Mouse (Mus musculus): ENCODE results near the gene Ncl. TPM values are rescaled to one million over a fixed set of nuclear protein-coding genes. Genes with fewer than 3 reads are reported as not detected.

Gene Ncl
- total and polyA plus RNA-seq, 3 experiments = 246 to 1,708 (median 370) TPM

- no peaks in the 10 kb centered on the region for H3K27me3 ChIP-seq (ENCODE audit: control insufficient read depth in 1 of 2, insufficient read depth in 2 of 2, low read length in 2 of 2)
- H3K9ac ChIP-seq (ENCODE audit: control insufficient read depth, low read depth, low read length, poor library complexity, severe bottlenecking) = no peak overlapping the region
- peak; percentile 85 for DNase-seq (ENCODE audit: low read depth, low spot score)
- no peak overlapping the region for H3K4me3 ChIP-seq (ENCODE audit: control insufficient read depth in 1 of 2, insufficient read depth in 1 of 2, low read depth in 2 of 2, low read length in 2 of 2)
- peak overlapping the region; percentile 66 for H3K27ac ChIP-seq (ENCODE audit: control insufficient read depth, low read depth, low read length)
- peaks cover 11 to 42% of the 10 kb centered on the region in 2 experiments; a peak in 3 of 4 replicates for H3K36me3 ChIP-seq (ENCODE audit: control insufficient read depth in 1 of 2, insufficient read depth in 2 of 2, low read length in 2 of 2)
- H3K79me2 ChIP-seq (ENCODE audit: control insufficient read depth, insufficient read depth, low read length, poor library complexity) = no peaks in the 10 kb centered on the region
- H3K4me1 ChIP-seq (ENCODE audit: control insufficient read depth in 1 of 2, insufficient read depth in 2 of 2, low read length in 2 of 2) = peaks cover 0 to 6% of the 10 kb centered on the region in 2 experiments; a peak in 2 of 4 replicates
- no peaks in the 10 kb centered on the region for H3K9me3 ChIP-seq (replicated peaks; ENCODE audit: insufficient read depth, low read length)
- no peak for TF ChIP-seq CHD1 (IDR thresholded peaks at IDR 0.05; ENCODE audit: low read depth, low read length)
- TF ChIP-seq E2F4 (IDR thresholded peaks at IDR 0.05; ENCODE audit: borderline replicate concordance, low read depth, low read length) = no peak
- TF ChIP-seq ZKSCAN1 (IDR thresholded peaks at IDR 0.05; ENCODE audit: low read depth, low read length) = no peak
- peak; percentile 48 for TF ChIP-seq MYB (IDR thresholded peaks at IDR 0.05; ENCODE audit: low read depth, low read length)
- TF ChIP-seq POLR2AphosphoS2 (IDR thresholded peaks at IDR 0.05; ENCODE audit: low read length) = peak; percentile 99
- TF ChIP-seq POLR2A (IDR thresholded peaks at IDR 0.05; ENCODE audit: control insufficient read depth in 1 of 2, insufficient read depth in 1 of 2, low read depth in 1 of 2, low read length in 2 of 2, poor library complexity in 1 of 2) = peak in 1 of 2 experiments; percentile 68; a peak in 2 of 4 replicates
- peak; percentile 56 for TF ChIP-seq SIN3A (IDR thresholded peaks at IDR 0.05; ENCODE audit: low read length)
- no peak for TF ChIP-seq NRF1 (IDR thresholded peaks at IDR 0.05; ENCODE audit: insufficient read depth, low read depth, low read length, poor library complexity, severe bottlenecking)
- TF ChIP-seq HCFC1 (IDR thresholded peaks at IDR 0.05; ENCODE audit: low read depth, low read length) = peak; percentile 32; the same call in 1 of the 2 replicates
- TF ChIP-seq MAZ (IDR thresholded peaks at IDR 0.05; ENCODE audit: low read depth, low read length) = no peak
- no peak for TF ChIP-seq TBP (IDR thresholded peaks at IDR 0.05; ENCODE audit: low read depth, low read length)
- TF ChIP-seq MYC (IDR thresholded peaks at IDR 0.05; ENCODE audit: low read depth, low read length) = no peak
- TF ChIP-seq ELF1 (IDR thresholded peaks at IDR 0.05; ENCODE audit: low read depth, low read length) = peak; percentile 79; the same call in 1 of the 2 replicates
- TF ChIP-seq ZNF384 (IDR thresholded peaks at IDR 0.05; ENCODE audit: low read depth, low read length) = no peak
- TF ChIP-seq SMC3 (IDR thresholded peaks at IDR 0.05; ENCODE audit: low read depth, low read length) = peak; percentile 43
- TF ChIP-seq NELFE (IDR thresholded peaks at IDR 0.05; ENCODE audit: low read depth, low read length) = peak; percentile 41; the same call in 1 of the 2 replicates
- no peak for TF ChIP-seq TAL1 (IDR thresholded peaks at IDR 0.05; ENCODE audit: low read length)
- TF ChIP-seq MAX (IDR thresholded peaks at IDR 0.05; ENCODE audit: low read length) = no peak
- TF ChIP-seq USF1 (IDR thresholded peaks at IDR 0.05; ENCODE audit: low read depth, low read length) = no peak
- no peak for TF ChIP-seq CTCF (IDR thresholded peaks at IDR 0.05 in 2 of 3, conservative IDR thresholded peaks at IDR 0.05 in 1 of 3; ENCODE audit: control insufficient read depth in 1 of 3, insufficient read depth in 1 of 3, low read depth in 2 of 3, low read length in 3 of 3, poor library complexity in 1 of 3, severe bottlenecking in 1 of 3)
- no peak for TF ChIP-seq RAD21 (IDR thresholded peaks at IDR 0.05; ENCODE audit: low read depth, low read length)
- no peak; a peak in 1 of 4 replicates for TF ChIP-seq EP300 (IDR thresholded peaks at IDR 0.05; ENCODE audit: low read depth in 1 of 2, low read length in 2 of 2)
- TF ChIP-seq BHLHE40 (IDR thresholded peaks at IDR 0.05; ENCODE audit: borderline replicate concordance, low read depth, low read length) = 0 out of 2 replicates have a peak, but pooled peaks have one; percentile 27
- peak; percentile 52 for TF ChIP-seq ETS1 (IDR thresholded peaks at IDR 0.05; ENCODE audit: low read depth, low read length)
- no peak for TF ChIP-seq MXI1 (IDR thresholded peaks at IDR 0.05; ENCODE audit: low read depth, low read length)
- TF ChIP-seq MAFK (IDR thresholded peaks at IDR 0.05; ENCODE audit: borderline replicate concordance, low read depth, low read length) = no peak
- peak; percentile 81 for TF ChIP-seq CHD2 (IDR thresholded peaks at IDR 0.05; ENCODE audit: low read length)
- TF ChIP-seq UBTF (IDR thresholded peaks at IDR 0.05; ENCODE audit: borderline replicate concordance, insufficient read depth, low read depth, low read length) = no peak
- TF ChIP-seq ZMIZ1 (IDR thresholded peaks at IDR 0.05; ENCODE audit: low read depth, low read length) = peak; percentile 73
- peak; percentile 91; the same call in 1 of the 2 replicates for TF ChIP-seq POLR2AphosphoS5 (IDR thresholded peaks at IDR 0.05; ENCODE audit: borderline replicate concordance, low read depth, low read length)
- TF ChIP-seq TCF12 (IDR thresholded peaks at IDR 0.05; ENCODE audit: low read depth, low read length) = no peak
- TF ChIP-seq JUND (IDR thresholded peaks at IDR 0.05; ENCODE audit: low read depth, low read length) = no peak
- no peak for TF ChIP-seq GATA1 (IDR thresholded peaks at IDR 0.05; ENCODE audit: low read depth, low read length)
- no peak for TF ChIP-seq KAT2A (conservative IDR thresholded peaks at IDR 0.05; ENCODE audit: low read depth, low read length)
- TF ChIP-seq MEF2A (IDR thresholded peaks at IDR 0.05; ENCODE audit: extremely low read depth, insufficient replicate concordance, low read depth, low read length, poor library complexity, severe bottlenecking) = no peak
These were observed 15.0 kb downstream of the Ncl start for GRCm38 (mm10) chr1:86343969-86344861.
